Mouse (Mus musculus) embryonic fibroblast, embryonic 13.5 days (primary cell): ENCODE results near the gene Specc1l.

Experiments
- CTCF ChIP-seq: IDR thresholded peaks from 2 replicates; pipeline ENCODE4 v1.5.1; 2011; ENCODE audit warnings: mild to moderate bottlenecking, control low read depth, low read length, moderate library complexity, borderline replicate concordance; ENCODE audit not compliant: insufficient read depth
- POLR2A ChIP-seq: IDR thresholded peaks from 2 replicates; pipeline ENCODE4 v1.6.1; 2011; ENCODE audit warnings: low read depth, mild to moderate bottlenecking, control low read depth, low read length, moderate library complexity

DNA sequence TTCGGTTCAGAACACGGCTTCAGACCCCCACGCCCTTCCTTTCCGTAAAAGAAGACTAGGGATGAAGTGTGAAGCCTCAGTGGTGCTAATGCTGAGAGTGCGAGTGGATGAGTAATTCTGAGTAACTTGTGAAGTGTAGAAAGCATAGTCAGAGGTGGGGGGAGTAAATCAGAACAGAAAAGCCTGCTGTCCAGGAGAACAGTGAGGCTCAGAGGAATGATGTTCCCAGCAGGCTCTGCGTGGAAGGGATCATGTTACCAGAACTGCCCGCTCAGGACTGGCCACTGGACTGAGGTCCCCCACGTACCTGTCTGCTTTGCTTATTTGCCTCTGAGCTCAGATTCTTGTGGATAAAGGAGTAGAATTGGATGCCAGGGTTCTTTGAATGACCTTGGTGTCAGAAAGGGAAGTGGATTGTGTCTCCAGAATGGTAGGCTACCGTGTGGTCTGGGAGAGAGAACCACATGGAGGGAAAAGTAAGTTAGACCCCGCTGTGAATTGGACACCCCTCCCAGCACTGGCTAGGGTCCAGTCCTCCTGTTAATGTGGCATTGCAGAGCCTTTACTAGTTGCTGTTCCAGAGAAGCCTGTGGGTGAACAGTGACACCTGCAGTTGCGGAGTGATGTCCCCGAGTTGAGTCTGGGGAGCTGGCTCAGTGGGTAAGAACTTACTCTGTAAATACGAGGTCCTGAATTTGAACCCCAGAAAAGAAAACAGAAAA is 40.6 kb downstream of the Specc1l start:
- TF ChIP-seq CTCF (no peak), POLR2A (no peak)
